Mouse (Mus musculus): ENCODE measurements around the gene Plxnc1.
A peak's percentile ranks its signal among the peaks of the same experiment; 100 is the strongest.

The Plxnc1 gene

DNA sequence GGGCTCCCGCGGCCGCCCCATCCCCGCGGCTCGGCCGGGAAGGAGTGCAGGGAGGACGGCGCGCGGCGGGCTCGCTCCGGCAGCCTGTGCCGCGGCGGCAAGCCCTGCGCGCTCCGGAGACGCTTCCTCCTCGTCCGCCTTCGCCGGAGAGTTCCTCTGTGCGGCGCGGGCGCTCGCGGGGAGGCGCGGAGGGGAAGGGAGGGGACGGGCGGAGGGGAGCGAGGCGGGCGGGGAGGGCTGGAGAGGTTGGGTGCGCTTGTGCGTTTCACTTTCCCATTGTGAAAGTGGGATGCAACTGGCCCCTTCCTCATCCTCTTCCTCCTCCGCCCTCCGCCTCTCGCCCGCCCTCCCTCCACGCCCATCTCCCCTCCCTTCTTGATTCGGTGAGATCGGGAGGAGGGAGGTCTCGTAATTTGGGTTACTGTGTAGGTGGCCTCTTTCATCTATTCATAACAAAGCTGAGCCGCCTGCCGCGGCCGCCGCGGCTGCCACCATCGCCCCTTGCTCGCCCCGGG, at the start of gene Plxnc1:
Plxnc1 (minus strand) TSS at position 145 of the 515 bp plus-strand sequence.
- no peak for DNase-seq (ENCODE audit: low spot score)

DNA sequence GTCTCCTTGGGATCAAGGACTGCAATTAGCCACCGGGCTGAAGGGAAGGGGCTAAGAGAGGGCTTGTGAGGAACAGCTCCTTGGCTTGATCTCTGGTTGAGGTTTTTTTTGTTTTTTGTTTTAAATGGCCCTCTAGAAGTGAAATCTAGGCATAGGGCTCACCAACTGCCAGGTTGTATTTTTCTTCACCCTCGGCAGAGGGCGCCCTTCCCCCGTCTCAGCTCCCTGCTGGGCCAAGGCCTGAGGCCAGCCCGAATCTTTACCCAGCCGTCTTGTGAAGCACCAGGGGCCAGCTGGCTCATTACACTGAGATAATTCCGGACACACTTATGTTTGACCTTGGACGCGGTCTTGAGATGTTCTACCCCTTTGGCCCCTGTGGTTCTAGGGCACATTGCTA, 47.5 kb upstream of the Plxnc1 start:
- peak; percentile 52 for DNase-seq (ENCODE audit: low spot score)

DNA sequence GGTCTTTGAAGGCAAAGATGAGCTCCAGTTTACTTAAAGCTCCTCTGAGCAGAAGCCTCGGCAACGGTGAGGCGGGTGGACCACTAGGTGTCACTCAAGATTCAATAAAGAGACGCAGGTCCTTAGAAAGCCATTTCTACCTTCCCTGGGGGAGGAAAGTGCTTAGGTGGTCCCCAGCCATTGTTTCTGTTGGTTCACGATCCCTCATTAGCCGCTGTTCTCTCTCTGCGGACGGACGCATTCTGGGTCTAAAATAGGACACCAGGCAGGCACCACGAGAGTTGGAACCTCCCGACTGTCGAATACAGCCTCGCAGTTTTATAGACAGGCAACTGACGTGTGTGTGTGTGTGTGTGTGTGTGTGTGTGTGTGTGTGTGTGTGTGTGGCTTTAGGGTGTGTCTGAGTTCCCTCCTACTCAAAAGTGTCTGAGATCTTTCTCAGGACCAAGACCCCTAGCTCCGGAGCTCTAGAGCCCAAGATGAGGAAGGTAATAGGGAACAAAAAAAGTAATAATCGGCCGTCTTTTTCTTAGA, 47.0 kb upstream of the Plxnc1 start:
- peak; percentile 22 for DNase-seq (ENCODE audit: low spot score)

DNA sequence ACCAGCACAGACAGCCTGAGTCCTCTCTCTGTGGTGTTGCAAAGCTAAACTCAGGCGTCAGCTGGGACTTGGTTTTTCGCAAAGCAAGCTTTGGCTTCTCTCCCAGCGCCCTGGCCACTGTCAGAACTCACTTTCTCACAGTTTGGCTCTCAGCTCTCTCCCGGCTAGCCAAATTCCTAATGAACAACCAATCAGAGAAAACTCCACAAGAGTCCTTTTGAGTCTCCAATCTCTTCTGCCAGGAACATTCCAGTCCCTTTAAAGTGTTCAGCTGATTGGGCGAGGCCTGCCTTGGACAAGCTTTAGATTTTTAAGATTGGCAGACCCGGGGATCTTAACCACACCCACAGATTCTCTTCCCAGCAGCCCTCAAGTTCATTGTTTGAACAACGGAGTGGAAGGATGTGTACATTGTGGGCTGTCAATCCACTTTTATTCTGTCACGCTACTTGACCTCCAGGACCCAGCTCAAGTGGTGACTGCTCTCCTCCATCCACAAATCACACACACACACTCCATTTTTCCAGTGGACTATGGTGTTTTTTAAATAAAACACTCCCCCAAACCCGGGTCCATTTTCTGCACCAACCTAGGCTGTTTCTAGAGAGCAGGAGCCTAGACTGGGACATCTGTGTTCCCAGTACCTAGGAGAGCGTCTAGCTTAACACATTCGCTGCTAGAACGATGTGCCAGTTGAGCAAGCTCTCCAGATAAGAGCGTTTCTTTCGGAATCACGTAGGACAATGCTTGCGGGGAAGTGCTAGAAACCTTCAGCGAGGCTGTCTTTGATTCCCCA, 46.3 kb upstream of the Plxnc1 start:
- no peak for DNase-seq (ENCODE audit: low spot score)

DNA sequence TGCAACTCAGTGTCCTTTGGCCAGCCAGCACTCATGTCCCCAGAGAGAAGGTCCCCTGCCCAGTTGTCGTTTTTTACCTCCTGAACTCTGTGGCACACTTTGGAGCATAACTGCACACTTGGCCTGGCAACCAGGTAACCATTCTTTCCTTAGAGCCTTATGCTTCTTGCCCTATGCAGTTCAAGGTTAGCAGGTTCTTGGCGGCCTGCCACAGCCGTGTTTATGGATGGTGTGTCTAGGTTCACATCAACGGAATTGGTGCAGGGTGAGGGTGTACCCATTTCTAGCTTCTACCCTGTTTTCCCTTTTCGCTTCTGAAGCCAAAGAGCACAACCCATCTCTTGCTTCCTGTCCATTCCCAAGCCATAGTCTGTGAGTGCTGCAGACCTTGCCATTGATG, 44.7 kb upstream of the Plxnc1 start:
- DNase-seq (ENCODE audit: low spot score) = no peak

DNA sequence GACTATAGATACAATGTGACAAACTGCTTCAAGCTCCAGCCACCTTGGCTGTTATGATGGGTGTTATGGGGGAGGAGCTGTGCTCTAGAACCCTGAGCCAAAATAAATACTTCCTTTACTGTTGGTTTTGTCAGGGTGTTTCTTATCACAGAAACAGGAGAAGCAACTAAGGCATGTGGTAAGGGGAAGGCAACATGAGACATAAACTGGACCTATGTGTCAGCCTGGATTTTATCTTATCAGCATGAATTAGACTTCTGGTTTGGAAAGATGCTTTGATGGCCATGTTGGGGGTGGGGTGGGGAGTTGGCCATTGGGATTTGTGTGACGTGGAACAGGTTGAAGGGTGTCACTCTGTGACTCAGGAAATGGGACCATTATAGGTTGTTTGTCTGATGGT, 40.5 kb upstream of the Plxnc1 start:
- no peak for DNase-seq (ENCODE audit: low spot score)

DNA sequence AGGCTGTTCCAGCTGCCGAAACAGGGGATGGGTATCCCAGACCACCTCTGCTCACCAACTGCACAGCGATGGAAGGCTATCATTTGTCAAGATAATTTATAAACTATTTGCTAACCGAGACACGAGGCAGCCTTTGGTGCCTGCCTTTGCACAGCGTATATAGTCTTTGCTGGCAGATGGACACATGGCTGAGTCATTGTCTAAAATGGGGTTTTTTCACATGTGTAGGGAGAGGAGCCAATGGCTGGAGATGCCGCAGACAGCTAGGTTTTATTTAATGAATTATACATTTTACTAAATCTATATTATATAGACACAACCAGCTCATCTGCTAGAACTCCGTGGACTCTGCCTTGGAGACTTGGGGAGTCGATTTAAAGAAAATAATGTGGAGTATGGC, 37.9 kb upstream of the Plxnc1 start:
- DNase-seq (ENCODE audit: low spot score) = no peak

DNA sequence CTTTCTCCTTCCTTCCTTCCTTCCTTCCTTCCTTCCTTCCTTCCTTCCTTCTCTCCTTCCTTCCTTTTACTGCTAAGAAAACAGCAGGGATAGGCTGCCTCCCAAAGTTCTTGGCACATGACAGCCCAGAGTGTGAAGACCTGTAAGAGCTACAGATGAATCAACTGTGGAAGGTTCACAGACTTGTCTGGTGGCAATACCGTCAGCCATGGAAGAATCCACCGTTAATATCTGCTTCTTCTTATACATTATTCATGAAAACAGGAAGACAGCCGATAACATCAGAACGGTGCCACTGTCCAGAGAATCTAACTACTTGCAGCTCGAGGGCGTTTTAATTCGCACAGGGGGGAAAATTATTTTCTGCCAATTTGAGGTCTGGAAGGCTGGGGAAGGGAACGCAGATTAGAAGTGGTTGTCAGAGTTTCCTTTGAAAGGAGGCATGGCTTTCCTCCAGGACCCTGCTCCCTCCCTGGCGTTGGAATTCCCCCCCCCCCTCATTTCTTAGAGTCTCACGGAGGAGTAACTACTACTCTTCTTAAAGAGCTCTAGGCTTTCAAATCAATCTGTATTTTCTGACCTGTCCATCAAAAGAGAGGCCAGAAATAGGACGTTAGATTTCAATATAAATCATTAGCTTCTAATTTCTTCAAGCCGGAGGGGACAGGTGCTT, 37.0 kb upstream of the Plxnc1 start:
- DNase-seq (ENCODE audit: low spot score) = no peak

DNA sequence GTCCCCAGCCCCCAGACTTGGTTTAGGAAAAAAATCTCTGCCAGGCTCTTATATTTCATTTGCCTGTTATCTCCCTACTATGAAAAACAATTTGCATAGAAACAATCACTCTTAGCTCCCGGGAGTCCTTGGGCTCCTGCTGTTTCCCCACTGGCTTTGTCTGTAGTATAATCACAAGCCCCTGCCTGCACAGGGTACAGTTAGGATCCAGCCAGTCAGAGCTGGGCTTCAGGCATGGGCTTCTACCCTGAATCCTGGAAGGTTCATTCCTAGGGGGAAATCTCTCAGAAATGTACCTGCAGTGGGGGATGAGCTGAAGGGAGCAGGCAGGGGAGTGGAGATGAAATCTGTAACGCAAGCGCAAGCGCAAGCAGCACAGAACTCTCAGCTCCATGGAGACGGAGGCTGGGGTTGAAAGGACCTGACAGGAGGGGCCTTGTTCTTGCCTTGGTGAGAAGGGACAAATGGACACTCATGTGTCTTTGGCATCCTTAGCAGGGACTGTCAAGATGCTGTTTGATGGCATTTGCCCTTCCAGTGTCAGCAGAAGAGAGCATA, 33.7 kb upstream of the Plxnc1 start:
- DNase-seq (ENCODE audit: low spot score) = no peak

DNA sequence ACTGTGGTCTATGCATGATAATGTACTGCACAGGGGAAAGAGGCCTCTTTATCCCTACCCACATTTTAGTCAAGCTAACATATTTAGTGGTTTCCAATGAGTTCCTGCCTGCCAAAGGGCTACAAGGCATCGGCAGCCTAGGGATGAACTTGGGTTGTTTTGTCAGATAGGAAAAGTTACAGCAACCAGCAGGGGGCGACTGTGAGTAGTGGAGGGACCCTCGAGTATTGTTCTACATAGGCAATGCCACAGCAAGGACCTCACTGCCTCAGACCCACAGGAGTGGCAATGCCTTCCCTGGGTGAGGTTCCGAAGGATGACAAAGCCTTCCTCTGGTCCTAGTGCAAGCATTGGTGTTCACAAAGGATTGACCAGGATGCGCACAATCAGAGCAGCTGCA, 31.7 kb upstream of the Plxnc1 start:
- DNase-seq (ENCODE audit: low spot score) = no peak

DNA sequence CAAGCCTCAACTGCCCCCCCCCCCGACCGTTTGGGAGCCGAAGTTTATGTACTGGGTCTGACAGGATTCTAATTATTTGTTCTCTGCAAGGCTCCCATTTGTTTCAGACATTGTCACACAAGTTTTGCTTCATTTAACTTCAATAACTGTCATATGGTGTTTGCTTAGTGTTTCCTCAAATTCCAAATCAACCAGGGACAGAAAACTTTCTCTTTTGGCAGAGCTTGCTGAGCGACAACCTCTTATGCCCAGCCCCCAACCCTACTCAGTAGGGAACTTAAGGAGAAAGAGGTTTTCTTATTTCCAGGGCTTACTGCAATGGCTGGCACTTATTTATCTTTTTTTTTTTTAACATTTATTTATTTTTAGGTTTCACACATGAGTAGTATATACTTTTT, 30.5 kb upstream of the Plxnc1 start:
- DNase-seq (ENCODE audit: low spot score) = no peak

DNA sequence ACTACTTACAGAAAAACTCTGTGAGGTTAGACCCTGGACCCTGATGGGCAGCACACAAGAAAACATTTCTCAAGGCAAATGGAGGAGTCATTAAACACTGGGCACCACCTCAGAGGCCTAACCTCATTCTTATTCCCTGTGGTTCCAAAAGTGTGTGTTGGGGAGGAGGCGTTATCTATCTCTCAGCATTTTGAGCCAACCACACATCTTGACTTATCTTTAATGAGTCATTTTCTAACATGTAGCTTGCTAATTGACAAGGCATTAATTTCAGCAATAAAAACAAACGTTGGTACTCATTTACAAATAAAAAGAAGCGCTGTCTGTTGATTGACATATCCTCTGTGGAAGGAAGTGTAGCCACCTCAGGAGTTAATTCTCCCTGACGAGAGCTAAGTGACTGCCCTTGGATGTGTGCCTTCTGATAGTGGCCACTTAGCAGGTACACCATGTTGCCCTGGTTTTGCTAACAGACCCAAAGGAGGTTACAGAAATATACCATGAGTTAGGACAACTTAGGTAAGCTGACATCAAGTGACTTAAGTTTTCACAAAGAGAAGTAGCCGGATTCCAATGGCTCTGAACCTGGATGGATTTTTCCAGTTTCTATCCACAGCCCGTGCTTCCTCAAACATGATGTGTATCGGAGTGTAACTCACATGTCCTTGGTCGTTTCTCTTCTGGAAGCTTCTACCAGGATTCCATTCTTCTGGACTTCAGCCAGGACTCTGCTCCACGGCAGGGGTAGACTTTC, 29.9 kb upstream of the Plxnc1 start:
- DNase-seq (ENCODE audit: low spot score) = no peak

DNA sequence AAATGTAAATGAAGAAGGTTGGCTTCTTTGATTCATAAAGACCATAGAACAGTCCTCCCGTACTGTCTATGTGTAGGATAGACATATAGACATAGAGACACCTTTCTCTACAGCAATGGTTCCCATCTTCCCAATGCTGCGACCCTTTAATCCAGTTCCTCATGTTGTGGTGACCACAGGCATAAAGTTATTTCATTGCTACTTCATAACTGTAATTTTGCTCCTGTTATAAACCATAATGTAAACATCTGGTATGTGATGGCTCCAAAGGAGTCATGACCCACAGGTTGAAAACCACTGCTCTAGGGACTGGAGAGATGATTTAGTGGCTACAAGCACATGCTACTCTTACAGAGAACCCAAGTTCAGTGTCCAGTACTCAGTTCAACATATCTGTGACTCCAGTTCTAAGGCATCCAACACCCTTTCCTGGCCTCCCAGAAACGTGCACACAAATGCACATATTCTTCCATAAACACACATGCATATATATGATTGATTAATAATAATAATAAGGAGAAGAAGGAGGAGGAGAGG, 27.1 kb upstream of the Plxnc1 start:
- DNase-seq (ENCODE audit: low spot score) = no peak

DNA sequence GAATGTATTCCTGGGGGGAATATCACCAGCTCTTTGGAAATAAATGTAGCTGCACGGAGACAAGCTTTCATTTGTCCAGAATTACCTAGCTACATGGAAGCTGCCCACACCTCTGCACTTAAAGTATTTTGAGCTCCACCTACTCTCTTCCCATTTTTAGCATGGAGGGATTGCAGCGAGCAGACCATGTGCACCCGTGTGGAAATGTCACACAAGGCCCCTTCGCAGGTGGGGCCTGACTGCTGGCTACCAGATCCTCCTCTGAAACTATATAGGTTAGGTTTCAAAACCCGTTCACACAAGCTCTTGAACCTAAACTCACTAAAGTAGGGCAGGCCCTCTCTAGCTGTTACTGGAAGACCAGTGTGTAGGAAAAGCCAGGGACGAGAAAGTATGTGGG, 25.6 kb upstream of the Plxnc1 start:
- no peak for DNase-seq (ENCODE audit: low spot score)

DNA sequence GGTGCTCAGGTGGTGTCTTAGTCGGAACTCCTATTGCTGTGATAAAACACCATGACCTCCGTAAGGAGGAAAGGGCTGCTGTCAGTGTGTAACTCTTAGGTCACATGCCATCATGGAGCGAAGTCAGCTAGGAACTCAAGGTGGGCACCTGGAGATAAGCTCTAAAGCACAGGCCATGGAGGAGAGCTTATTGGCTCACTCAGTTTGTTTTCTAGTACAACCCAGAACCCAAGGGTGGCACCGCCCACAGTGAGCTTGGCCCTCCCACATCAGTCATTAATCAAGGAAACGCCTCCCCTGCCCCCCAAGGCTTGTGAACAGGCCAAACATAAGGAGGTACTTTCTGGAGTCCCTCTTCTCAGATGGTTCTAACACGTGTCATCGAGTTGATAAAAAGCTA, 22.8 kb upstream of the Plxnc1 start:
- DNase-seq (ENCODE audit: low spot score) = no peak

DNA sequence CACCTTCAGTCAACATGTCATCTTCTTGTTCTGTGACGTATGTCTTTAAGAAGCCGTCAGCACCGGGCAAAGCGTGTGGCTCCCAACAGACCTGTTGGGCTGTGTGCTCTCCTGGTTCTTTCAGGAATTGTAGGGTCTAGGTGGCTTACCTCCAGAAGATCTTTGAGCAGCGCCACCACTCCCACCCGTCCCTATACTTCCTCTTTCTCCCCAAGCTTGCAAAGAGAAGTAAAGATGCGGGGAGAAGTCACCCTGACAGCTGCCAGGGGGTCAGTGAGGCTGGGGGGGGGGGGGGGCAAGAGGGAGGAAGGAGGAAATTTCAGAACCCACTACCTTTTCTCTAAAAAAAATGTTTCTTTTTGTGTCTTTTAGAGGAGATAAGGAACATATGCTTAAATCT, 22.2 kb upstream of the Plxnc1 start:
- DNase-seq (ENCODE audit: low spot score) = no peak

DNA sequence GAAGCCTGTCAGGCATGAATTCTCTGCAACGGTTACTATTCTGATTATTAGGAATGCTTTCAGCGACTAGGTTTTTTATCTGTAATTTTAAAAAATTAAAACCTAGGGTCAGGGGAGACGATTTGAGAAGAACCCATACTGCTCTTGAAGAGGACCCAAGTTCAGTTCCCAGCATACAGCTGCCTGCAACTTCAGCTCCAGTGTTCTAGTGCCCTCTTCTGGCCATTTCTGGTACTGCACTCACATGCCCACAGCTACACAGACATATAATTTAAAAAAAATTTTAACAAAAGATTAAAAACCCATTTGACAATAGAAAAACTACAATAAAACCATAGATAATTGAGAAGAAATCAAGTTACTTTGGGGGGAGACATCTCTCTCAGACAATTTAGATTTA, 20.5 kb upstream of the Plxnc1 start:
- DNase-seq (ENCODE audit: low spot score) = peak; percentile 36

DNA sequence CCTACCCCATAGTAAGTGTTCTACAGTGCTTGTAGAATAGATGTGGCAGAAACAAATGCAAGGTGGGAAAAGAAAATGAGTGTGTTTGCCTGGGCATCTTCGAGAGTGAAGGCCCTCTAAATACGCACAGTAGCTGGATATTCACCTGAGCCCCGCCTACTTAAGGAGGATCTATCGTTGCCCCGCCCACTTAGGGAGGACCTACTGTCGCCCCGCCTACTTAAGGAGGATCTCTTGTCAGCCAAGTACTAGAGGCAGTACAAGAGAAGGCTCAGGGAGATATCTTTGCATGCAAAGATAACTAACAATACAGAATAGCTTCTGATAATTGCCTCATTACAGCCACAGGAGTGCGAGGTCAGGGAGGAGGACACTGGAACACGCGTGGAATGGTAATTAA, 17.4 kb upstream of the Plxnc1 start:
- peak; percentile 49 for DNase-seq (ENCODE audit: low spot score)

DNA sequence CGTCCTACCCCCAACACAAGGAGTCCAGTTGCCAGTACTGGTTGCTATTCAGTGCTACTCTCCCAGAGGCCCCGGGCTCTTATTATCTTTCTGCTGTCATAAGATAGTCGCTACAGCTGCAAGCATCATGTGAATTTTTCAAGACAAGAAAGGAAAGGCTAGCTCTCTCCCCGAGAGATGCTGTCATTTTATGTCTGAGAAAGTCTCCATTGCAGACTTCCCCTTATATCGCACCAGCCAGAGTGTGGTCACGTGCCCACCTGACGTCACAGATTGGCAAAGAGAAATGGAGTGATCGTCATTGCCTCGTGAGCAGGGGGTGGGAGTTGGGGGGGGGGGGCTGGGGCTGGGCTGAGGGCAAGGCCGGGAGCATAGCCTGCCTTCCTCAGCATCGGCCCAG, 16.6 kb upstream of the Plxnc1 start:
- DNase-seq (ENCODE audit: low spot score) = no peak

DNA sequence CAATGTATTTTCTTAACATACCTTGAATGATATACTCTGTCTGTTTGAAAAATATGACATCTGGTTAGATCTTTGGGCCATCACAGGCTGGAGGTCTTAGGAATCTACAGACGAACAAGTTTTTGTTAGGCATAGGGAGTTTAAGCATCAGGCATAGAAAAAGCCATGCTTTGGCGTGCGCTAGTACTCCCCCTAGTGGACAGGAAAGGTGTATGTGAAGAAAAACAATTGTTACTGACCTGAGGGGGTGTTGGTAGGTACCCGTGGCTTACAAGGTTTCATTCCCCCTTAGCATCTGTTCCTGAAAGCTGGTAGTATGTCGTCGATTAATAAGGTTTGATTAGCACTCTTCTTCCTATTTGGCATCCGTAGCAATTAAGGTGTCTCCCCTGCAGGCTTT, 13.7 kb upstream of the Plxnc1 start:
- peak; percentile 68 for DNase-seq (ENCODE audit: low spot score)

DNA sequence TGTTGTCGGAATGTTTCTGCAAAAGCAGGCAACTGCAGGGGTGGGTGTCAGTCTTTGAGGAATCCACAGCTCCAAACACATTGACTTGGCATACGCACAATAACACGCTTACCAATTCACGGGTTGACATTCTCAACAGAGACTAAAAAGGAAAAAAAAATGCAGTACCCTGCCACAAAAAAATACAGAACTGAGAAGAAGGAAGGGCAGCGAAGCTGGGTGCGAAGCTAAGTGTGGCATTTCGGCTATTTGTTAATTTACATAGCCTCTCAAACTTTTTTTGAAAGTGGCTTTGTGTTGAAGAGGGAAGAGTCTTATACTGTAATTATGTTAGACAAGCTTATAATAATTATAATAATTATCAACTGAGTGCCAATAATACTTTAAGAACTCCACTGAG, 13.1 kb upstream of the Plxnc1 start:
- no peak for DNase-seq (ENCODE audit: low spot score)
